16 mouse cellular contexts compared by ENCODE assay signal in the genomic region with DNA sequence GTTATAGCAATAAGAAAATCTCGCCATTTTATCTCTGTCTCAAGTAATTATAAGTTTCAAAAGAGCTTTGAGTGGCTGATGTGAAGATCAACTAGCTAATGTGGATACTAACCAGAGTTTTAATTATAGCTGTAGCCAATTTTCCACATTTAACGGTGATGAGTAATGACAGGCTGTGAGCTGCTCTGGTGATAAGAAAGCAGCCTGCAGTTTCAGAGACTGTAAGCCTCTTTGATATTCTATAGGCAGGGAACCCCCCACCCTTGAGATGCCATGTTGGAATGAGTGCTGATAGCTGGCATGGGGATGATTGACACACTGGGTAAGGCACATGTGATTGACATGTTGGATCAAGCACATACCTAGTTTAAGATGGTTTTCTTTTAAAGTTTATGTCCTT.
"Had no signal": no experiment of that assay in that cellular context is flagged by ENCODE, and none has a peak within 500 bp of the region (broad histone marks: within the 10 kb centered on the region; RNA-seq: fewer than 3 reads in every experiment).

No protein-coding gene starts in this region.

- H3K9me3 ChIP-seq: limb, embryonic 15.5 days; liver, embryonic 12.5 days; midbrain, embryonic 10.5 days; neural tube, embryonic 15.5 days; stomach, embryonic 15.5 days had no signal

- H3K27ac ChIP-seq: kidney, postnatal 0 days; limb, embryonic 15.5 days; liver, embryonic 12.5 days; neural tube, embryonic 15.5 days; stomach, embryonic 15.5 days had no signal

- H3K4me3 ChIP-seq: limb, embryonic 15.5 days; liver, embryonic 12.5 days; midbrain, embryonic 10.5 days; myocyte; neural tube, embryonic 15.5 days; stomach, embryonic 15.5 days had no signal

- H3K27me3 ChIP-seq: limb, embryonic 15.5 days; liver, embryonic 12.5 days; neural tube, embryonic 15.5 days; stomach, embryonic 15.5 days had no signal

- DNase-seq: kidney, adult 9 months; kidney, postnatal 36 days; layer of hippocampus, adult 9-11 months; layer of hippocampus, postnatal 36 days; lung, embryonic 14.5 days; lung, postnatal 10 days; lung, postnatal 4 days; right cerebral cortex, postnatal 14 days; thymus, postnatal 36 days had no signal

- H3K4me1 ChIP-seq: limb, embryonic 15.5 days; liver, embryonic 12.5 days; stomach, embryonic 15.5 days had no signal

- H3K36me3 ChIP-seq: limb, embryonic 15.5 days; liver, embryonic 12.5 days; stomach, embryonic 15.5 days had no signal

- H3K9ac ChIP-seq: limb, embryonic 15.5 days; liver, embryonic 12.5 days; lung, embryonic 14.5 days; neural tube, embryonic 15.5 days; stomach, embryonic 15.5 days had no signal

- ATAC-seq: liver, embryonic 12.5 days had no signal

- H3K4me2 ChIP-seq: limb, embryonic 15.5 days; liver, embryonic 12.5 days; lung, embryonic 14.5 days; neural tube, embryonic 15.5 days; stomach, embryonic 15.5 days had no signal
